Mouse (Mus musculus) C2C12 (cell line): ENCODE results near the gene Scn2a. TPM values are rescaled to one million over a fixed set of nuclear protein-coding genes. Genes with fewer than 3 reads are reported as not detected.
A peak's percentile ranks its signal among the peaks of the same experiment; 100 is the strongest.

Experiments
- H3K27me3 ChIP-seq: one replicate; pipeline ENCODE4 v1.6.1; 2011; ENCODE audit not compliant: control insufficient read depth, insufficient read depth, insufficient read length
- H3K36me3 ChIP-seq: one replicate; pipeline ENCODE4 v1.6.1; 2011; ENCODE audit not compliant: control insufficient read depth, insufficient read depth
- H3K4me3 ChIP-seq: one replicate; pipeline ENCODE4 v1.5.1; 2011; ENCODE audit warnings: mild to moderate bottlenecking, control low read depth; ENCODE audit not compliant: poor library complexity, insufficient read depth, severe bottlenecking
- H3K79me2 ChIP-seq: one replicate; pipeline ENCODE4 v1.6.1; 2011; ENCODE audit not compliant: control insufficient read depth, insufficient read depth
- H3K79me3 ChIP-seq: one replicate; pipeline ENCODE4 v1.6.1; 2011; ENCODE audit warnings: low read depth, control low read depth
- H3ac ChIP-seq: one replicate; pipeline ENCODE3; 2011; ENCODE audit warnings: low read depth; ENCODE audit not compliant: control insufficient read depth, insufficient read length
- CEBPB ChIP-seq: IDR thresholded peaks from one replicate; pipeline ENCODE4 v1.6.1; 2011; ENCODE audit warnings: low read depth, mild to moderate bottlenecking, control low read depth, moderate library complexity
- CTCF ChIP-seq: IDR thresholded peaks from one replicate; pipeline ENCODE4 v1.5.1; 2011; ENCODE audit not compliant: control insufficient read depth, insufficient read depth, insufficient read length
- FOSL1 ChIP-seq: IDR thresholded peaks from one replicate; pipeline ENCODE4 v1.8.0; 2011; ENCODE audit warnings: mild to moderate bottlenecking, low read length; ENCODE audit not compliant: poor library complexity, insufficient read depth, severe bottlenecking
- MAX ChIP-seq: IDR thresholded peaks from one replicate; pipeline ENCODE4 v1.6.1; 2011; ENCODE audit warnings: mild to moderate bottlenecking, control low read depth
- MYOD1 ChIP-seq: IDR thresholded peaks from one replicate; pipeline ENCODE4 v1.6.1; 2011; ENCODE audit warnings: low read depth; ENCODE audit not compliant: control insufficient read depth, insufficient read length
- MYOG ChIP-seq: IDR thresholded peaks from one replicate; pipeline ENCODE4 v1.6.1; 2011; ENCODE audit not compliant: control insufficient read depth, insufficient read length; ENCODE audit errors: extremely low read depth
- USF1 ChIP-seq: IDR thresholded peaks from one replicate; pipeline ENCODE4 v1.6.1; 2011; ENCODE audit warnings: low read depth, mild to moderate bottlenecking, control low read depth, moderate library complexity
- polyA plus RNA-seq: library from polyadenylated mRNA; unstranded; fragments of >200 nt; fragmentation: generic; extraction: Trizol; gene quantifications from one replicate; pipeline ENCODE4 v1.2.1, GENCODE M21; 2012; ENCODE audit warnings: missing spikeins

The Scn2a gene
- polyA plus RNA-seq, 1 experiment: 0.34 TPM

DNA sequence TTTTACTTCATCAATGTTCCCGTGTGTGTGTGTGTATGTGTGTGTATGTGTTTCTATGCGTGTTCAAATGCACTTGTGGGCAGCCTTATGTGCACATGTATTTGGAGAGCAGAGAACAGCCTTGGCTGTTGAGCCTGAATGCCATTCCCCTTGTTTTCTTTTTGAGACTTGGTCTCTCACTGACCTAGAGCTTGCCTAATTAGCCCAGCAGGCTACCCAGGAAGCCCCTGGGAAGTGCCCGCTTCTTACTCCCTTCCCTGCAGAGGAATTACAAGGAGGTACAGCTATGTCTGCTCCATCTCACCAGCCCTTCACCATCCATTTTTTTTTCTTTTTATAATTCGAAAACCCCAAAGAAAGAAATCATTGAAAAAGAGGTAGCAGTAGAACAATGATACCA lies 44.6 kb downstream of the Scn2a start:
- Histone ChIP-seq H3K36me3 (no peaks in the 10 kb centered on the region), H3K79me2 (no peaks in the 10 kb centered on the region), H3ac (no peak overlapping the region), H3K4me3 (no peak overlapping the region), H3K27me3 (peaks cover 5% of the 10 kb centered on the region), H3K79me3 (no peaks in the 10 kb centered on the region)
- TF ChIP-seq MYOG: no peak
- TF ChIP-seq MYOD1: no peak
- no peak for TF ChIP-seq CEBPB
- TF ChIP-seq MAX: no peak
- TF ChIP-seq CTCF: no peak

DNA sequence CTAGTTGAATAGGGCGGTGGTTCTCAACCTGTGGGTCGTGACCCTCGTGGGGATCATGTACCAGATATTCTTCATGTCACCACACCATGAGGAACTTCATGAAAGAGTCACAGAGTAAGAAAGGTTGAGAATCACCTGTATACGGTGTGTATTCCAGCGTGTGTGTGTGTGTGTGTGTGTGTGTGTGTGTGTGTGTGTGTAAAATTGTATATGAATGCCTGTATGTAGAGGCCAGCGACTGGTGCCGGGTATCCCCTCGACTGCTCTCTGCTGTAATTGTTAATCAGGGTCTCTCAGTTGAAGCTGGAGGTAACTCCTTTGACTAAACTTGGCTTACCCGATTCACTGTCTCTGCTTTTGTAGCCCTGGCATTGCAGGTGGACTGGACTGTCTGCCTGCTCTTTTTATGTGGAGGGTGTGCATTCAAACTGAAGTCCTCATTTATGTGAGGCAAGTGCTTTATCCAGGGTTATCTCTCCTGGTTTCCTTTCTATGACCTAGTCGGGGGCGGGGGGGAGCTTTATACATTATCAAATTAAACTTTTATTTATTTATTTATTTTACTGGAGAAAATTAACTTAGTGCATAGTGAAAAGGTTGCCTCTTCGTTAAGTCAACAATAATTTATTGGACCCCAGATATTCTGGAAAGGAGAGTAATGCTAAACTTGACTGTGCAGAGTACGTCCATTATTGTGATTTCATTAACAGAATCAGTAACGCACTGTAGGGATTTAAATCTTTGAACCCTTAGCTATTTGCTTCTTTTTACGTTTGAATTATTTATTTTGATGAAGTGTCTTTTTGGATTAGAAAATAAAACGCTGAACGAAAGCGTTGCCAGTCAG lies 47.2 kb downstream of the Scn2a start:
- TF ChIP-seq MYOD1 (no peak), CTCF (no peak), USF1 (no peak), MAX (no peak), CEBPB (no peak), MYOG (no peak), FOSL1 (no peak)
- Histone ChIP-seq H3K4me3 (no peak overlapping the region), H3K36me3 (no peaks in the 10 kb centered on the region), H3ac (peak overlapping the region; percentile 18), H3K79me3 (no peaks in the 10 kb centered on the region), H3K79me2 (no peaks in the 10 kb centered on the region), H3K27me3 (peaks cover 5% of the 10 kb centered on the region)

DNA sequence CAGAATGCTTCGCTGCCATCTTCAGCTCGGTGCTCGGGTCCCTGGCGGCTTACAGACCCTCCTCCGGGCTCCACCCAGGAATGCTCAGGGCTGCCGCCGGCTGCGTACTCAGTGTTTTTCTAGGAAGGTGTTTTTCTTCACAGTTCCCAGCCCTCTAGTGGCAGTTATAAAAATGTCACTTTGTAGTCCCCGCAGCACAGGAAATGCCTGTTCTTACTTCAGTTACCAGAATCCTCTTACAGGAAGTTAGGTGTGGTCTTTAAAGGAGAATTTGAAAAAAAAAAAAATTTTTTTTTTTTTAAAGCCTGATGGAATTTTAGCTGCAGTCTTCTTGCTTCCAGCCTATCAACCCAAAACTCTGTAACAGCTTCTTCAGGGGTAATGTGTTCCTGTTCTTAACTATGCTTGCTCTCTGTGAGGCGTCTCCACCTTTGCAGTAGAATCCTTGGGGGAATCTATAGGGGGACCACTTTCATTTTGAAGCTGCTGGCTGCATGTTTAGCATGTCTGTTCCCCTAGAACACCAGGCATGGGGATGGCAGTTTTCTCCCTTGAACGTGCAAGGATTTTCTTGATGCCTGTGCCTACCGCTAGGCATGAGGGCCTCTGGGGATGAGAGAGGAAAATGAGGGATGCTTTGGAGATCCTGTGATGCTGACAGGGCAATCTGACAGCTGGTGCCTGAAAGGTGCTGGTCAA lies 48.0 kb downstream of the Scn2a start:
- Histone ChIP-seq H3K79me2 (no peaks in the 10 kb centered on the region), H3K36me3 (no peaks in the 10 kb centered on the region), H3K27me3 (peaks cover 2% of the 10 kb centered on the region), H3K4me3 (no peak overlapping the region), H3ac (peak overlapping the region; percentile 18), H3K79me3 (no peaks in the 10 kb centered on the region)
- TF ChIP-seq CEBPB (no peak), FOSL1 (no peak), MYOG (no peak), CTCF (peak; percentile 3)

DNA sequence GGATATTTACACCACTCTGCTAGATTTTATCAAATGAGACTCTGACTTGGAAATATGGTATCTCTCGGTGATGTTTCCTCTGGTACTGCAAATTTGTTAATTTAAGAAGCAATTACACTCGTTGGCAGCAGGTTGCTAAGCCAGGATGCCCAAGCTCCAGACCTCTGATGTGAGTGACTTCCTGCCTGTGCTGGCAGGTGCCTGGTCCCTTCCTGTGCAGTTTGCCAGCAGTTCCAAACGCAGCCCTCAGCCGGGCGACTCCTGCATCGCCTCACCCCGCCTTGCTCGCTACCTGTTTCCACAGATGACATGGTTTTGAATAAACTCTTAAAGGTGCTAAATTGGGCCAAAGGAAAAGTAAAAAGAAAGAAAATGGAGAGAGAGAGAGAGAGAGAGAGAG lies 49.0 kb downstream of the Scn2a start:
- Histone ChIP-seq H3ac (no peak overlapping the region), H3K27me3 (no peaks in the 10 kb centered on the region), H3K79me2 (no peaks in the 10 kb centered on the region), H3K4me3 (no peak overlapping the region), H3K79me3 (no peaks in the 10 kb centered on the region), H3K36me3 (no peaks in the 10 kb centered on the region)
- TF ChIP-seq MYOG: no peak
- no peak for TF ChIP-seq FOSL1
- TF ChIP-seq MAX: no peak
- TF ChIP-seq CTCF: no peak
- TF ChIP-seq MYOD1: no peak
- no peak for TF ChIP-seq USF1
- no peak for TF ChIP-seq CEBPB

DNA sequence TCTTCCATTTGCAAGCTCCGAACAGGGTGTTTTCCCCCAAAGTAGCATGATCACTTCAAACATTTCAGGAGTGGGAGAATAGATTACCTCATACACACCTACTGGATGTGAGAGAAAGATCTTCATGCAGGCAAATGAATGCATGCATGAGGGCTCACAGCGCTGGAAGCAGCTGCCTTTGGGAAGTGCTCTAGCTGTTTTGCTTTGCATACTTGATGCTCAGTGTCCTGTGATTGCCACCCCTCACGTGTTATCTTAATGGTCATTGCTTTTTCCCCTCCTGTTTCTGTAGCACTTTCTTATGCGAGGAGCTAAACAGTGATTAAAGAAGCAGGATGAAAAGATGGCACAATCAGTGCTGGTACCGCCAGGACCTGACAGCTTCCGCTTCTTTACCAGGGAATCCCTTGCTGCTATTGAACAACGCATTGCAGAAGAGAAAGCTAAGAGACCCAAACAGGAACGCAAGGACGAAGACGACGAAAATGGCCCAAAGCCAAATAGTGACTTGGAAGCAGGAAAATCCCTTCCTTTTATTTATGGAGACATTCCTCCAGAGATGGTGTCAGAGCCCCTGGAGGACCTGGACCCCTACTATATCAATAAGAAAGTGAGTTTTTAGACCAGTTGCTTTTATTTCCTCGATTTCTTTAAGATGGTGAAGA lies 49.7 kb downstream of the Scn2a start:
- TF ChIP-seq MYOG (no peak), FOSL1 (no peak), CTCF (no peak), MYOD1 (no peak), USF1 (no peak), CEBPB (no peak), MAX (no peak)
- Histone ChIP-seq H3K36me3 (no peaks in the 10 kb centered on the region), H3ac (no peak overlapping the region), H3K4me3 (no peak overlapping the region), H3K79me2 (no peaks in the 10 kb centered on the region), H3K79me3 (no peaks in the 10 kb centered on the region), H3K27me3 (no peaks in the 10 kb centered on the region)
